Mouse (Mus musculus) myocyte (in vitro differentiated cells): Measurements from ENCODE around the gene Hist1h2af.
"Not testable (repeated sequence)": the region's sequence is repeated elsewhere in the genome, so short reads cannot be mapped to it uniquely, and the experiment has no call there.

Experiments used
- CEBPB ChIP-seq: IDR thresholded peaks from 2 replicates; pipeline ENCODE4 v1.6.1; 2011; ENCODE audit warnings: mild to moderate bottlenecking, moderate library complexity; ENCODE audit not compliant: poor library complexity, insufficient read depth, severe bottlenecking
- E2F4 ChIP-seq: IDR thresholded peaks from one replicate; pipeline ENCODE4 v1.6.1; 2011; ENCODE audit warnings: mild to moderate bottlenecking, control low read depth, moderate library complexity; ENCODE audit not compliant: insufficient read depth
- USF1 ChIP-seq: IDR thresholded peaks from one replicate; pipeline ENCODE4 v1.6.1; 2011; ENCODE audit warnings: low read depth, mild to moderate bottlenecking, control low read depth, moderate library complexity

DNA sequence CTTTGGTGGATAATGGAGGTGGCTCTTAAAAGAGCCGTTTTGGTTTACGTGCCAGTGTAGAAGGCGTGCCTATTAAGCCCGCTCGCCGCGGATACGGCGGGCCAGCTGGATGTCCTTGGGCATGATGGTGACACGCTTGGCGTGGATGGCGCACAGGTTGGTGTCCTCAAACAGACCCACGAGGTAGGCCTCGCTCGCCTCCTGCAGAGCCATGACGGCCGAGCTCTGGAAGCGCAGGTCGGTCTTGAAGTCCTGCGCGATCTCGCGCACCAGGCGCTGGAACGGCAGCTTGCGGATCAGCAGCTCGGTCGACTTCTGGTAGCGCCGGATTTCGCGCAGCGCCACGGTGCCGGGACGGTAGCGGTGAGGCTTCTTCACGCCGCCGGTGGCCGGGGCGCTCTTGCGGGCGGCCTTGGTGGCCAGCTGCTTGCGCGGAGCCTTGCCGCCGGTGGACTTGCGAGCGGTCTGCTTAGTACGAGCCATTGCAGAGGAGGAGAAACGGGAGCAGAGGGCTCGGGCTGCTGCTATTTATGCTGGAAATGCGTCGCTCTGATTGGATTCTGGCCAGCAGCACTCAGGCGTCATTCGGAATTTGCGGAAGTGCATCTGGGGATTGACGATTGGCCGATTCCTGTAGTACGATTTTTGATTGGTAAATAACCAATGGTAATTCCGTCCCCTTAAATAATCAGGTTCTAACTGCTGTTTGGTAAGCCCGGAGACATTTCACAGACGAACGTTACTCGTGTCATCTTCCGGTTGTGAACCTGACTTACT, 28.4 kb downstream of the Hist1h2af start, which contains the start of gene Hist1h3e:
- not testable (repeated sequence) for TF ChIP-seq CEBPB, E2F4, USF1
